Mouse (Mus musculus): ENCODE measurements around the gene Gm17662.

DNA sequence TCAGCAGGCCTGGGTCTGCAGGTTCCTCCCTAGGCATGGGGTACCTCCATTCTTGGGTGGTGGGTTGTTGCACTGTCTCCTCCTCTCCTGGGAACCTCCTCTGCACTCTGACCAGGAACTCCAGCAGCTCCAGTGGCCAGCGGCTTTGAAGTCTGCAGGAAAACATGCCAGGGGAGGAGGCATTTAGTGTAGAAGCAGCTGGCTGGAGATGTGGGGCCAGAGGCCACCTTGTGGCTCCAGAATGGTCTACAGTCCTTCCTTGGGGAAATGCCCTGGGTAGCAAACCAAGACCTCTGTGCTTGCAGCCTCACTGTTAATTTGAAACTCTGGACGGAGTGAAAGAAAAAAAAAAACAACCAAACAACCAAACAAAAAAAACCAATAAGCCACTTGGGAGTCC, 39.6 kb upstream of the Gm17662 start:
- TF ChIP-seq POLR2A (IDR thresholded peaks at IDR 0.05; ENCODE audit: insufficient read depth, low read length) (no peak), CTCF (IDR thresholded peaks at IDR 0.05; ENCODE audit: low read depth, low read length) (no peak), EP300 (IDR thresholded peaks at IDR 0.05; ENCODE audit: insufficient read depth, low read depth, low read length) (no peak)
